Mouse (Mus musculus) adrenal gland, postnatal 14 days (tissue): ENCODE results near the gene Ptges3l. TPM values are rescaled to one million over a fixed set of nuclear protein-coding genes. Genes with fewer than 3 reads are reported as not detected.
"Not testable (repeated sequence)": the region's sequence is repeated elsewhere in the genome, so short reads cannot be mapped to it uniquely, and the experiment has no call there.

Source experiments
- DNase-seq: peaks from one replicate; pipeline ENCODE4 v3.0.0; 2021; ENCODE audit warnings: mixed read lengths
- microRNA-seq, 2 experiments: library from miRNA; unstranded; fragments of <30 nt; microRNA quantifications; one replicate each; pipeline ENCODE4 v1.2.0; 2021
- total RNA-seq: library from RNA; stranded (reverse); gene quantifications from 2 replicates; pipeline ENCODE4 v1.2.3, GENCODE M21; 2021

Ptges3l gene
- total RNA-seq, 1 experiment from 2014 or later, result 3.2 TPM

DNA sequence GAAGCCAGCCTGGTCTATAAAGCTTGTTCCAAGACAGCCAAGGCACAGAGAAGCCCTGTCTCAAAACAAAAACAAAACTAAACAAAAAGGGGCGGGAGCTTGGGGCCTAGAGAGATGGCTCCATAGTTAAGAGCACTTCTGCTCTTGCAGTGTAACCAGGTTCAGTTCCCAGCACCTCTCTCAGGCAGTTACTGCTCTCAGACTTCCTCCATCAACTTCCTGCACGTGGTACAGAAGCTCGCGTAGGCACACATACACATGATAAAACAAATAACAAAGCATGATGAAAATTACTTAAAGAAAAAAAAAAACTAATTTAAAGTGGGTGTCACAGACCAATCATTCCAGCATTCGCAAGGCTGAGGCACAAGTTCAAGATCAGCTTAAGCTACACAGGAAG is 5.0 kb downstream of the Ptges3l start:
- DNase-seq, result no peak

DNA sequence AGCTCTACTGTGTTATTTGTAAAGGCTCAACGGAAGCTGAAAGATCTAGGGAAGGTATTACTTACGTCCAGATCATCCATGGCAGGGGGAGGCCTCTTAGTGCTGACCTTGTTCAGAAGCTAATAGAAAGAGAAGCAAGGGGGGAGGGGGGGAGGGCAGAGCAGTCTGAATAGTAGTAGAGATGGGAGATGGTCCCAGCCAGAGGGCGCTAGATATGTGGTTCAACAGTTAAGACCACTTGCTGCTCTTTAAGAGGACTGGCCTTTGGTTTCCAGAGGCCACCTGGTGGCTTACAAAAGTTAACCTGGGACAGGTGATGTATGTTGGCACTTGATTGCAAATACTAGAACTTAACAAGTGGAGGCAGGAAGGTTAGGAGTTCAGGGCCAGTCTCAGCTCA is 5.5 kb downstream of the Ptges3l start:
- no peak for DNase-seq

DNA sequence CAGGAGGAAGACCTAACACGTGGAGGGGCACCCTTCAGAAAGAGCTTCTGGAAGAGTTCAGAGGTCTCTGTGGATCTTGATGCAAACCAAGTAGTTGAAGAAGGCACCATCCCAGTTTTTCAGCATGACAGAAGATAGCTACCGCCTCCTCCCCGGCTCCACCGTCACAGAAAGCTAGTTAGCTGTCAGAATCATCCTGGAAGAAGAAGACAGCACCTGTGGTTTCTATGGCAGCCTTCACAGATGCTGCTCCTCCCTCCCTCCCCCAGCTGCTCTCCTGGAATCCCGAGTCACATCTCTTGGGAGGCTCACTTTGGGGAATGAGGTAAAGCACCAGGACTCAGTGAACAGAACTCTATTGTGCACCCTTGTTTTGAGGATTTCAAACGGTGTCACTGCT is 6.1 kb downstream of the Ptges3l start:
- DNase-seq, result no peak

DNA sequence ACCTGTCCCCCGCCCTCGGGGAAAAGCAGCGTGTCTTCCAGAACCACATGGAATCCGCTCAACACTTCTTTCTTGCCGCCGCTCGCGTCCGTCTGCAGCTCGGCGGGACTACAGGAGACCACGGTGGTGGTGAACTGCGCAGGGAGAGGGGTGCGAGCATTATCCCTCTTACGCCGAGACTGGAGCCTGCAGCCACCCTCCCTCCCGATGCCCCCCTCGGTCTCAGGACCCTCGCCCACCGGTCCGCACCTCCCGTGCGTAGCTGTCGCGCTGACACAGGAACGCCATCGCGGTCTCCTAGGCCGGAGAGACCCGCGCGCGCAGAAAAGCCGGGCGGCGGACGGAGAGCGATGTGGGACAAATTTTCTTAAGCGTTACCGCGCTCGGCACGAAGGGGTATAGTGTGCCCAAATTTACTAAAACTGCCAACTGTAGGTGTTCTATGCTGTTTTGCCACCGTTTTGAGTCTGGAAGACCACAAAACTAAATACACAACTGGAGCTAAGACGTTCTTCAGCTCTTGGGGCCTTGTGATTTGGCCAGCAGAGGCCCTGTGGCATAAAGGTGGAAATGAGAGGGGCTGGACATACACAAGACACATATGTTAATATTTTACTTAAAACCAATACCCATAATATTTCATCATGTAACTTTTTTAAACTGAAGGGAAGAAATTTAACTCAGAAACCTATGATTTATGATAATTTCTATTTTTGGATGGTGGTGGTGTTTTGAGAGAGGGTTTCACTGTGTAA is 7.9 kb downstream of the Ptges3l start, which contains the start of gene Aarsd1:
Gene Aarsd1 (minus strand): TSS at position 515 of the 755 bp plus-strand sequence.
- peak; percentile 94 for DNase-seq

DNA sequence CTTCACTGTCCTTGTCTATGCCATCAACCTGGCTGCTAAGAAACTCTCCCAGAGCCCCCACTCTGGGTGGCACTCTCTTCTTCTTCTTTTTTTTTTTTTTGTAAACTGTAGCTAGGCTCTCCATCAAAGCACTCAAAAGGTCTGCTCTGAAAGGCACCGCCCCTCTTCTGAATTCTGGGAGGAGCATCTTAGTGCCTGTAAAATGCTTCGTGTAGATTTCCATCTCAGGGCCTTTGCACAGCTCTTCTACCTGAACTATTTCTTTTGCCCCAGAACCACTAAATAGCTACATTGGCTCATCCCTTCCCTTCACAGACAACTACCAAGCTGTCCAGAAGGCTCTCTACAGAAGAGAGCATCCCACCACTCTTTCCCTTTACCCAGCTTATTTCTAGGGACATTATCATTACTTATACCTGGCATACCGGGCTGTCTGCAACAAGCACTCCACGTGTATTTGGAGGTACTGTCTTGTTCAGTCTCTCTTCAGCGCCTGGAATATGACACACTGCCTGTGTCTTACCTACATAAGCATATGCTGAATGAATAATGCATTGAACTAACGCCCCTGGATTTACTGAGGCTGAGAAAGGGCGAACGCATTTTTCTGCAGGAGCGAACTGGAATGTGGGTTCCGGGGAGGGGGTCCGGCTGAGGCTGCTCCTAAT is 8.6 kb downstream of the Ptges3l start:
- DNase-seq, result peak; percentile 36

DNA sequence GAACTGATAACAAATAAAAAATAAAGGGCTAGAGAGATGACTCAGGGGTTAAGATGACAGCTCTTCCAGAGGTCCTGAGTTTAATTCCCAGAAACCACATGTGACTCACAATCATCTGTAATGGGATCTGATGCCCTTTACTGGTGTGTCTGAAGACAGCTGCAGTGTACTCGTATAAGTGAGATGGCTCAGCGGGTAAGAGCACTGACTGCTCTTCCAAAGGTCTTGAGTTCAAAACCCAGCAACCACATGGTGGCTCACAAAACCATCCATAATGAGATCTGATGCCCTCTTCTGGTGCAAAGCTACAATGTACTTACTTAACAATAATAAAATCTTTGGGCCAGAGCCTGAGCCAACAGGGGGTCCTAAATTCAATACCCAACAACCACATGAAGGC is 9.8 kb downstream of the Ptges3l start:
- DNase-seq, result no peak

DNA sequence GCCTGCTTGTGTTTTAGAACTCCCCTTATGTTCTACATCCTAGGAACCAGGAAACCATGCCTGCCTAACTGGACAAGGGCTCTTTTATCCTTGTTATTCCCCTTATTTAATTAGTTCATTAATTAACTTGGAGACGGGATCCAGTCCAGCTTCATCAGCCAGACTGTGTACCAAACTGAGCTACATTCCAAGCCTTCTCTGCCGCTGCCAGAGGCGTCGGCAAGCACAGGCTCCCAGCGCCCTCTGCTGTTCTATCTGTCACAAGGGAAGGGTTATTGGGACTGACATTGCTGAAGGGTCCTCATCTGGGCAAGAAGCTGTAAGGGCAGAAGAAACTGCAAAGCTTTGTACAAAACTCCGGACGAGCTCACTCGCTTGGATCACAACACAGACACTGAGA is 30.0 kb downstream of the Ptges3l start:
- peak; percentile 89 for DNase-seq

DNA sequence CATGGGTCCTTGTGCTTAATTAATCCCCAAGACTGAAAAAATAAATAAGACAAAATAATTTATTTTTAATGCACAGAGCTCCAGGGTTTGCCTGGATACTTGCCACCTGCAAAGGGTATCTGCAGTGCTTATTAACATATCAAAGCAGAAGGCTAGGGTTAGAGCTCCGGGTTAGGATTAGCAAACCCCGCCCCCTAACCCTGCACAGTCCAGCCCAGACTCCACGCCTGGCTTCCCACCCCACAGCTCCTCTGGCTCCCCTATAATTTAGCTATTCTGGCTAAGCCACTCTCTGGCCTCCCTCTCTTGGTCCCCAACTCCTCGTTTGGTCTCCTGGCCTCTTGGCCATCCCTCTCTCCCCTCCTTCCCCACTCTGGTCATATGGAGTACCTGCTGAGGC is 43.3 kb downstream of the Ptges3l start:
- DNase-seq, result no peak

DNA sequence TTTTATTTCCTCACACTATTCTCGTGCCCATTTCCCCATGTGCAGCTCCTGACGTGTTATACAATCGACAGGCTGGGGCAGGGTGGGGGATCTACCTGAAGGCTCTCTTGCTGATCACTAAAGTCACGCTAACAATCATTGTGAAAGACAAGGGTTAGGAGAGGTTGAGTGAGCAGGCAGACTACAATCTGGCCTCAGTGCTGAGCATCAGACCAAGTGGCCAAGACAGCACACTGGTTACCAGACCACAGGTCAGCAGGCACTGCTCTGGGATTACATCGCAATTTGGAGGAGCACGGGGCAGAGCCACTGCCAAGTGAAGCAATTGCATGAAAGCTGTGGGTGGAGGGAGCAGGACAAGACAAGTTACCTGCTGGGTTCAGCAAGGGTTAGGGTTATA is 46.2 kb downstream of the Ptges3l start:
- DNase-seq, result peak; percentile 57

DNA sequence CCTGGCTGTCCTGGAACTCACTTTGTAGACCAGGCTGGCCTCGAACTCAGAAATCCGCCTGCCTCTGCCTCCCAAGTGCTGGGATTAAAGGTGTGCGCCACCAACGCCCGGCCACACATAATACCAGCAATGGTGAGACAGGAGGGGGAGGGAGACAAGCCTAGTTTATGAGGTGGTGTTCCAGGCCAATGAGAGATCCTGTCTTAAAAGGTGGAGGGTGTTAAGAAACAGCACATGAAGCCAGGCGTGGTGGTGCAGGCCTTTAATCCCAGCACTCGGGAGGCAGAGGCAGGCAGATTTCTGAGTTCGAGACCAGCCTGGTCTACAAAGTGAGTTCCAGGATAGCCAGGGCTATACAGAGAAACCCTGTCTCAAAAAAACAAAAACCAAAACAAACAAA is 46.9 kb downstream of the Ptges3l start:
- not testable (repeated sequence) for DNase-seq

DNA sequence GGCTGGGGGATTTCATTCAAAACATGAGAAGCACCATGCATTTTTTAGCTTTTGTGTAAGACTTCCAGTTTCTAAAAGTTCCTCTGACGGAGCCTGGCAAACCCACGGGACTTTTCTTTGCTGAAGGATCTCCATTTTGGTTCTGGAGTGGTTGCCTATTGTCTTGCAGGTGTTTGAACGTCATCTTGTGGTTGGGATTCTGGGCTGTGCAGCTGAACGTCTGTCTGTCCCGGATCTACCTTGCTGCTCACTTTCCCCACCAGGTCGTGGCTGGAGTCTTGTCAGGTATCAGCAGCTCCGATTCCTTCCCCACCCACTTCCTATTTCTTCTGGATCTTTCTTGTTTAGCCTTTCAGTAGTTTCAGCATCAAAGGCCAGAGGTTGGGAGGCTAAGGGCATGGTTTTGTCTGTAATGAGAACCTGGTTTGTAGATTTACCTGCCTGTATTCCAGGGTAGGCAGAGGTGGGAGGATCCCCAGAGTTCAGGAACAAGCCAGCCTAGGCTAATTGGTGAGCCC is 50.7 kb downstream of the Ptges3l start:
- DNase-seq, result no peak

DNA sequence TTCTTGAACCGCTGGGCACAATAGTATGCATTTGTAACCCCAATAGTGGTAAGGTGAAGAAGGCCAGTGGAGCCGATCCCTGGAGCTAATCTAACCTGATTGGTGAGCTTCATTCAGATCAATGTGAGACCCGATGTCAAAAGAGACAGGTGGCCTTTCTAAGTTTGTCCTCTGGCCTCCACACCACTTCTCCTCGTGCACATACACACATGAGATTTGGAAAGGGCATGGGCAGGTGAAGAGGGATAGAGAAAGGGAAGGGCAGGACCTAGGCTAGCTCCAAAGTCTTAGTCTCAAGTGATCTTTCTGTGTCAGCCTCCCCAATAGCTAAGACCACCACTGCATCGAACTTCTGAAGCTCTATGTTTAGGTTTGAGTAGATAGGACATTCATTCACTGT is 55.0 kb downstream of the Ptges3l start:
- no peak for DNase-seq

Small RNA genes lying within 50 kb of the gene (microRNA-seq; reads per million reads assigned to microRNA genes)
- 0 reads per million in 2 experiments for gene Mir6929

Other genes starting within 250 kb of the Ptges3l start
- gene Ccr10, start 249.9 kb downstream of the Ptges3l start, total RNA-seq, result 1.4 and 1.5 TPM in 2 replicates
- gene Ezh1, start 198.9 kb downstream of the Ptges3l start, total RNA-seq, result 28.8 and 37.7 TPM in 2 replicates
- 107 and 145 TPM in 2 replicates for gene Ramp2, start 179.3 kb downstream of the Ptges3l start, total RNA-seq
- 116 and 120 TPM in 2 replicates for gene Vps25, start 171.6 kb downstream of the Ptges3l start, total RNA-seq
- 3.4 and 3.6 TPM in 2 replicates for gene Wnk4, start 164.8 kb downstream of the Ptges3l start, total RNA-seq
- 0.44 and 0.86 TPM in 2 replicates for gene Cntd1, start 146.3 kb downstream of the Ptges3l start, total RNA-seq
- gene Coa3, start 146.2 kb downstream of the Ptges3l start, total RNA-seq, result 79.4 and 80.1 TPM in 2 replicates
- 135 and 147 TPM in 2 replicates for gene Becn1, start 123.0 kb downstream of the Ptges3l start, total RNA-seq
- gene Psme3, start 109.1 kb downstream of the Ptges3l start, total RNA-seq, result 148 and 152 TPM in 2 replicates
- gene Aoc2, start 100.3 kb downstream of the Ptges3l start, total RNA-seq, result 7.3 and 10.2 TPM in 2 replicates
- 125 and 168 TPM in 2 replicates for gene Aoc3, start 94.7 kb downstream of the Ptges3l start, total RNA-seq
- 8.4 and 26.4 TPM in 2 replicates for gene G6pc, start 57.8 kb downstream of the Ptges3l start, total RNA-seq
- 41.9 and 44.8 TPM in 2 replicates for gene Aarsd1, start 7.7 kb downstream of the Ptges3l start, total RNA-seq
- gene Gm27029, start 537 bp downstream of the Ptges3l start, total RNA-seq, result 3.9 and 6.0 TPM in 2 replicates
- gene Rundc1, start 248 bp downstream of the Ptges3l start, total RNA-seq, result 19.6 and 20.9 TPM in 2 replicates
- gene Rpl27, start 17.0 kb upstream of the Ptges3l start, total RNA-seq, result 98.3 and 102 TPM in 2 replicates
- 29.0 and 29.6 TPM in 2 replicates for gene Ifi35, start 23.1 kb upstream of the Ptges3l start, total RNA-seq
- 8.9 and 9.6 TPM in 2 replicates for gene Rnd2, start 39.7 kb upstream of the Ptges3l start, total RNA-seq
- 74.7 and 95.1 TPM in 2 replicates for gene Vat1, start 40.9 kb upstream of the Ptges3l start, total RNA-seq
- gene Brca1, start 126.6 kb upstream of the Ptges3l start, total RNA-seq, result 4.9 and 6.6 TPM in 2 replicates
- gene Nbr1, start 126.8 kb upstream of the Ptges3l start, total RNA-seq, result 128 and 130 TPM in 2 replicates
- 9.6 and 11.0 TPM in 2 replicates for gene Tmem106a, start 156.9 kb upstream of the Ptges3l start, total RNA-seq
- not detected in 2 replicates for gene Gm11634, start 173.9 kb upstream of the Ptges3l start, total RNA-seq
- gene Rdm1, start 201.9 kb upstream of the Ptges3l start, total RNA-seq, result 22.9 and 26.6 TPM in 2 replicates
- 12.6 and 15.6 TPM in 2 replicates for gene Arl4d, start 240.2 kb upstream of the Ptges3l start, total RNA-seq